Mouse (Mus musculus): ENCODE data around the gene Ptpn12.

DNA sequence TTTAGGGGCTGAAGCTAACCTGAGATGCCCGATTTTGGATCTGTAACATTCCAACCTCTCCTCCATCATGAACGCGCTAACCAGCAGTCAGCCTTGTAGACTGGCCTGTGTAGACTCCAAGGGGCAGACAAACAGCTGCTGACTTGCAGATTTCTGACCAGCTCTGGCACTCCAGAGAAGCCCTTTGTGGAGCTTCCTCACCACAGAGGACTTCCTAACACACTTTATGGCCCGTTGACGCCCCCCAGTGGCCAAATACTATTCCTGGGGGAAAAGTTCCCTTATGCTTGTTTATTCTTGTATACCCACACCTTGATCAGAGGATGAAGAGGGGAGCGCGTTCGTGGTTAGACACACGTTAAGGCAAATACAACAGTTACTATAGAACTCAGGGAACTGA, 86.7 kb downstream of the Ptpn12 start:
- TF ChIP-seq MYC (IDR thresholded peaks at IDR 0.05; ENCODE audit: low read depth, low read length) = no peak
- no peak for TF ChIP-seq TCF12 (IDR thresholded peaks at IDR 0.05; ENCODE audit: low read depth, low read length)
- peak; percentile 33 to 79 for TF ChIP-seq CTCF (conservative IDR thresholded peaks at IDR 0.05 in 1 of 2, IDR thresholded peaks at IDR 0.05 in 1 of 2; ENCODE audit: low read depth in 2 of 2, low read length in 2 of 2)
- TF ChIP-seq ZKSCAN1 (IDR thresholded peaks at IDR 0.05; ENCODE audit: borderline replicate concordance, low read depth, low read length) = no peak
- no peak for TF ChIP-seq RCOR1 (conservative IDR thresholded peaks at IDR 0.05; ENCODE audit: low read depth, low read length)
- TF ChIP-seq POLR2A (IDR thresholded peaks at IDR 0.05; ENCODE audit: low read depth, low read length) = no peak
- TF ChIP-seq IRF4 (IDR thresholded peaks at IDR 0.05; ENCODE audit: low read depth, low read length) = no peak
- TF ChIP-seq USF1 (IDR thresholded peaks at IDR 0.05; ENCODE audit: low read depth, low read length) = no peak
- TF ChIP-seq EP300 (IDR thresholded peaks at IDR 0.05; ENCODE audit: low read length) = no peak
